Mouse (Mus musculus) brain, embryonic 14.5 days (tissue): ENCODE data around the gene Myo1d.

Experiments
- CTCF ChIP-seq: fragments of 200-500 bp; IDR thresholded peaks from 2 replicates; pipeline ENCODE4 v1.5.1; 2012; ENCODE audit warnings: inconsistent platforms, mild to moderate bottlenecking, moderate library complexity, borderline replicate concordance; ENCODE audit not compliant: insufficient read depth, insufficient read length; ENCODE audit errors: extremely low read depth
- POLR2A ChIP-seq: fragments of 200-500 bp; IDR thresholded peaks from 2 replicates; pipeline ENCODE4 v1.6.1; 2012; ENCODE audit warnings: mild to moderate bottlenecking, inconsistent platforms, borderline replicate concordance; ENCODE audit not compliant: poor library complexity, insufficient read depth, insufficient read length, severe bottlenecking; ENCODE audit errors: extremely low read depth

DNA sequence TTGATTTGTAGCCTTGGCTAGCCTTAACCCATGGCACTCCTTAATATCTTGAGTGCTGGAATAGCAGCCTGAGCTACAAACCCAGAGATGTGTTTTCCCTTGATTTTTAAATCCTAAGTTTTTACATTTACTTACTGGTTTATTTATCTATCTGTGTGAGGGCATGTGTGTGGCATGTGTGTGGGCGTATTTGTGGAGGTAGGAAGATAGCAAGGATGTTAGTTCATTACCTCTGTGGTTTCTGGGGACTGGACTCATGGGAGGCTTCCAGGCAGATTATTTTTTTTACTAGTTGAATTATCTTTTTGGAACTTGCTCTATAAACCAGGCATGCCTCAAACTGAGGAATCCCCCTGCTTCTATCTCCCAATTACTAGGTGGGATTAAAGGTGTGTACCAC, 326.6 kb downstream of the Myo1d start:
- TF ChIP-seq CTCF (no peak), POLR2A (no peak)
